Mouse (Mus musculus) layer of hippocampus, postnatal 10 days (tissue): Measurements from ENCODE around the gene Hspa12a. TPM values are rescaled to one million over a fixed set of nuclear protein-coding genes. Genes with fewer than 3 reads are reported as not detected.

Source experiments
- DNase-seq, 2 experiments: peaks; one replicate each; pipeline ENCODE4 v3.0.0; 2021; ENCODE audit warnings: low spot score in 2 of 2
- total RNA-seq, 2 experiments: library from RNA; stranded (reverse); gene quantifications; 2 replicates each; pipeline ENCODE4 v1.2.3; 2021

Hspa12a gene
- total RNA-seq, 2 experiments from 2014 or later: 232 to 243 TPM

DNA sequence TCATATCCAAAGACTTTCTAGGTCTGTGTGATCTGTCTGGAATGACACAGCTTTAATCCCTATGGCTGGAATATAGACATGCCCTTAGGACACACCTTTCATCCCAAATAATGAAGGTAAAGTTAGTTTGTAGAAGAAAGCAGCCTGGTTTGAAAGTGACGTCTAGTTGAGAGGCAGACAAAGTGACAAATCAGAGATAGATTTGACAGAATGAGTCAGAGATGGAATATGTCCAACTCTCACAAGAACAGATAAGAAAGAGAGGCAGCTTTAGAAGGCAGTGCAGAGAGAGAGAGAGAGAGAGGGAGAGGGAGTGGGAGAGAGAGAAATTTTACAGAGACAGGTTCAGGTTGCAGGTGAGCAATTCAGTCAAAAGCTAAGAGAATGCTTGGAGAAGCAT lies 119.1 kb downstream of the Hspa12a start:
- DNase-seq: no peak

DNA sequence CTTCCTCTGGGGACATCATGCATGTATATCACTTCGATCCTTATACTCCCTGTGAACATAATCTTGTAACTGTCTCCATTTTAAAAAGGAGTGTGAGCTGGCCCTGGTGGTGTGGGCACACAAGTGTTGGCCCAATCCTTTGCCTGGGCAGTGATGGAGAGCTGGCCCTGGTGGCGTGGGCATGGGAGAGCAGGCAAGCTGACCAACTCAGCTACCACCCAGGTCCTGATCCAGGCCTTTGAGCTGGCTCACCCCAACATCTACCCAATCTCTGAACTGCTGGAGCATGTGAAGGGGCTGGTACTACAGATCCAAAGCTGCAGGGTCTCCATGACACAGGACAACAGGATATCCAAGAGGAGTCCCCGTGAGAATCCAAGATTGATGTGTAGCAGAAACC lies 120.2 kb downstream of the Hspa12a start:
- DNase-seq: no peak

DNA sequence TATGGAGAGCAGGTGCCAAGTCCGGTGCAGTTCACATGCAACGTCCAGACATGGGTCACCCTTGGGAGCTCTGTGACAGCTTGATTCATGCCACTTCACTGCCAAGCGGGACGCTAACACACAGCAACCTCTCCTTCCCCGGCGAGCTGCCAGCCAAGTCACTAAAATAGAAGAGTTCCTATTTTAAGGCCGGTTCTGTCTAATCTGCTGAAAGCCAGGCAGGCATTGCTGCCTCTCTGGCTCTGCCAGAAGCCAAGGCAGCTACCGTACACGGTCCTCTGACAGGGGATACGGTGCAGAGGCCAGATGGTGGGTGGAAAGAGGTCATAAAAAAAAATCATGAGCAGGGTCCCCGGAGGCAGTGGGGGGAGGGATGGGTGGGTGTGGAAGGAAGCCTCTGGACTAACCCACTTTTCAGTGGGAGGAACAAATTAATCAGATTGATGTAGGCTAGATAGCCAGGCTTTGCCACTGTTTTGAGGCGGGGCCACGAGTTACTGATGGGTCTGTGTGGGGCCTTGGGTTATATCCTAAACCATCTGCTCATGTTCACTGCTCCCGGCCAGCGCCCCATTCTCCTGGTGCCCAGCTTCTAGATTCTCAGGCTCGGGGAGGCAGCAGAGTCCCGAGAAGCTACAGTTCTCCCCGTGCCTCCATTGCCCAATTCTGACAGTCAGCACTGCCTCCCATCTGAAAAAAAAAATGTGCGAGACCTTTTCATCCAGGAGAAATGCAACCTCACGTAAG lies 120.8 kb downstream of the Hspa12a start:
- DNase-seq: peak in 1 of 2 experiments; percentile 56

DNA sequence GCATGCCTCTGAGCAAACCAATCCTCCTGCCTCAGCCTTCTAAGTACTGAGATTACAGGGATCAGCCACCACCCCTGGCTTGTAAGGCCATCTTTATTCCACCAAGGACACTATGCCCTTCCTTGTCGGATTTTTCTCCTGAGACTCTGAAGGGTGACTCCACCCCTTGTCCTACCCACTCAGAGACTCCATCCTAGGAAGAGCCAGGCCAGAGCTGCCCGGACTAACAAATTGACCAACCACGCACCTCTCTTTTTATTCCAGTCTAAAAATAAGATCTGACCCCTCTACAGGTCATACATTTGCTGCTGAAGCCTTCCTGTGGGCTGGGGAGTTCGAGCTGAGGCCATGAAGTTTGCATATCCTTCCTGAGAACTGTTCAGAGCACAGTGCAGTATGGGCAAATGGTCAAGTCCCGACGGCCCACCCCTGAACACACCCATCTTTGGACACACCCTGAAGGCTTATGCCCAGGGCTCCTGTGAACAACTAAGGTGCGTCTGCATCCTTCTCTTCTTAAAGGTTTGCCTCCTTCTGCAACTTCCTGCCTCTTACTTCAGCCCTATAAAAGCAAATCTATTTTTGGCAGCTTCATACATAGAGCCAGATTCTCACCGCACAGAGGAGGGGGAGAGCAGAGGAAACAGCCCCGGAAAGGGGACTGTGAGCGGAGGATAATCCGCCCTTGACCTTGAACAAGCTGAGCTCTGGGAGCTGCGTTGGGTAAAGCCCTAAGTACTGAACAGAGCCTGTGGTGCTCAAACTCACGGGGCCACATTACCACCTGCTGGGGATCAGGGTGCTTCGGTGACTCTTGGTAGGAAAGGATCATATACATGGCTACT lies 124.7 kb downstream of the Hspa12a start:
- no peak for DNase-seq

DNA sequence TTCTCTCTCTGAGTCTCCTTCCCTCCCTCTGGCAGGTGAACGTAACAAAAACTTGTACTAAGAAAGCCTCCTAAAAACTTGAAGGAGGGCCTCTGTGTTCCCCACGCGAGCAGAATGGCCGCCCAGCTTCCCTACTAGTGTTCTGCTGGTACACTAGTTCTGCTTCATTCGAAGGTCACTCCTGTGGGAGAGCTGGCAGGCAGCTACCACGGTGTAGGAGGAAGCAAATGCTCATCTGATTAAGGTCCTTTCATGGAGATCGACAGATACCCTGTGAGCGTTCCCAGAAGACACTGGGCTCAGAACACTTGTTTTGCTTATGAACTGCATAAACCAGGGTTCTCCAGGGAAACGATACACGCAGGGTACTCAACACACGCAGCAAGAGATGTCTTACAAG lies 126.1 kb downstream of the Hspa12a start:
- DNase-seq: no peak

DNA sequence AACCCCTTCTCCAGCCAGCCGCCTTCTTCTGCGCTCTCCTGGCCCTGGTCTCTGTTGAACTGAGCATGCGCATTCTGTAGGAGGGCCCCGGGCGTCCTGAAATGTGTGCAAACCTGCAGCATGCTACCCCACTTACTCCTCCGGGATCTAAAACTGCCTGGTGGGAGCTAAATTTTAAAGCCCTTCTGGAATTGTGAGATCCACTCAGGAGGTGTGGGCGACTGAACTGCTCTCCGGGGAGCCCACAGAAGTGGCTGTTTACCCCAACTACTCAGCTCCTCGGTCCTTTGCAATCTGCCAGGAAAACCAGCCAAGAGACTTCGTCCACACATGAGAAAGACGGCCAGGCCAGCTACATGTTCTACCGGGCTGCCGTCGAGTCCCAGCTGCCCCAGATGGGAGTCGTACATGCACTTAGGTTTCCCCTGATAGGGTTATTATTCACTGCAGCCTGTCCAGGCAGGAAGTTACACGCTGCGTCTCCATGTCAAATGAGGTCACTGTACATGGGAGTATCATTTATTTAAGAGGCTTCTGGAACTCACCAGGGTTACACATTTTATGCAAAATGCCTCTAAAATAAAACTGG lies 126.9 kb downstream of the Hspa12a start:
- no peak for DNase-seq

DNA sequence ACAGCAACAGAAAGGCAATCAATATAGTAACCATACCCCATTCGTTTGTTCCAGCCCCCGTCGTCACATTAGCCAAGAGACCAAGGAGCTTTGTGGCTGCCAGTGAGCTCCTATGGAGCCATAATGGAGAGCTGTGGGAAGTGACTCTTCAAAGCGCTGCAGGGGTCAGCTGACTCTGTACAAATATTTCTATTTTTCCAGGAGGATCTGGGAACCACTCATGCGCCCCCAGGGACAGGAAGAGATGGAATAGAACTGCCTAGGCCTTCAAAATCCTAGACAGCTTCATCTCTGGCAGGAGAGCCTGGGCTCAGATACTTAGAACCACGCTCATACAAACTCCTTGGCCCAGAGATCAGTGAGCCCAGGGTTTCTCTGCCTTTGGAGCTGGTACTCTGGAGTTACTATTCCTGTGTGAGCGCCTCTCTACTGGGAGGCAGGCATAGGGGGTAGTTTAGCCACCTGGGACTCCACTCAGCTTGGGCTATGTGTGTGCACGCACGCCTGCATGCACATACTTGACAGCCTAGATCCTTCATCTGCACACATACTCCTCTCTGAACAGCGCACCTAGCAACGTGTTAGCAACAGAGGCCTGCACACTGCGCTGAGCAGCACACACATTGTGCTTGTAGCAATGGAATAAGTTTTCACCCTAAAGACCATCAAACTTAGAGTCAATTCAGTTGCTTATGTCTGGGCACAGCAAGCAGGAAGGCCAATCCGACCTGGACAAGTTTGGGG lies 128.1 kb downstream of the Hspa12a start:
- no peak for DNase-seq

DNA sequence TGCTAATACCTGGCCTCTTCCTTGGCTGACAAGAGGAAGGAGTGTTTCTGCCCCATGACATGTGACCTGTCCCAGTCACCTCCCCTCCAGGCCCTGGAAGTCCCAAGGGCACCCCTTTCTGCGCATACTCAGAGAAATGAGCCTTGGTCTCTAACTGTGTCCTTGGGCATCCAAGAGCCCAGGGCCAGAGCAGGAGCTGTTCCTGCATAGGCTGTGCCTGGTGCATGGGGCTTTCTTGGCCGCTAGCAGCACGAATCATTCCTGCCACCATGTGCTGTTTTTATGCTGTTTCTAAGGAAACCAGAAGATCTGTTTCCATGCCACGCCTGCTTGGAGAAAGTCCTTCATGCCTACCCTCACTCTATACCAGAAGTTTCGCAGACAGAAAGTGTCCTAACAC lies 132.9 kb downstream of the Hspa12a start:
- DNase-seq: no peak

DNA sequence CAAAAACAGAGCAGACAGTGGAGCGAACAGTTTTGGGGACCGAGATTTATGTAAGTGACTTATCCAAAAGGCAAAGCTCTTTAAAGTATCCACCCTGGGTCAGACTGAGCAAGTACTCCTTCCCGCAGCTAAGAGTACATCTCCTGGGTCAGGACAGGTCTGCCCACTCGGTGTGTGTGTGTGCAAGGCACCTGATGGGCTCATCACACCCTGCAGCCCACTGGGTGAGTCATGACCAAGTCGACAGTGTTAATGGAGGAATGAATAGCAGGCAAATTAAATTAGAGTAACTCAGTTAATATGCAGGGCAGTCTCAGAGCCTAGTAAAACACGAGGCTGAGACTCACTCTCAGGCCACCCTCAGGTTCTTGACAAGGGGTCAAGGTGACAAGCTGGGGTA lies 134.6 kb downstream of the Hspa12a start:
- no peak for DNase-seq

DNA sequence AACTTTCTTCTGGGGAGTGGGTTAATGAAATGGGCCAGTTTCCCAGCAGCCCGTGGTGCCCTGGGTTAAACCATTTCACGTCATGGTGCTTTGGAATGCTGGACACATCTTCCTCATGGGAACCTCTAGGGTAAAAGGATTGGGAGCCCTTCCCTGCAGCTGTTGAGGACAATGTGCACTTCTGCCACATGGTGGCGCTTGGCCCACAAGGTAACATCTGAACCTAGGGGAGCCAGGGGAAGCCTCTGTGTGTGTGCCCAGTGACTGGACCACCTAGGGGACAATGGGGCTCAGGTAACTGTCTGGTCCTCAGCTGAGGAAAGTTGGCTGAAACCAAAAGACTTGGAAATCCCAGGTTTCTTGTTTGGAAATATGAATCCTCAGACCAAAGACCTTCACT lies 137.1 kb downstream of the Hspa12a start:
- DNase-seq: peak; percentile 75 to 78

DNA sequence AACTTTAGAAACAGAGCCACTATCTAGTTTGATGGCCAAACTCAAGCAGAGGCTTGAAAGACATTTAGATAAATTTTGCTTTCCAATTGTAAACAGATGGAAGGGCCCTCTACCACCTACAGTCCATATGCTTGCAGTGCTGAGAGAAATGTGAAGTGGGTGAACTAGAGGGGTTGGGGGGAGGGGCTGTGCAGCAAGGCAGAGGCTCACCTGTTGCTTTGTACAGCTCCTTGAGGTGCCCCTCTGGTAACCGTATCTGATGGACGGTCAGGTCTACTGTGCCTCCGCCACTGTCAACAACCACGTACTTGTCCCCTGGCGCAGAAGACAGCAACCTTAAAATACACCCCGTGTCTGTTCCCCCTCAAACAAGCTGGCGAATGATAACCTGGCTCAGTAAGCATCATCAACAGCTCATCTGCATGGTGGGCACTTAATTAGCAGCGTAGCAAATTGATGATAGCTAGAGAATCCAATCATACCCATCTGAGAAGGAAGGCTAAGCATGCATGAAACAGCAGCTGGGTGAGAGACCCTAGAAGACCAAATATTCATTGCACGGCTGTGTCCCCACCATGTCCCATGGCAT lies 138.2 kb downstream of the Hspa12a start:
- no peak for DNase-seq

DNA sequence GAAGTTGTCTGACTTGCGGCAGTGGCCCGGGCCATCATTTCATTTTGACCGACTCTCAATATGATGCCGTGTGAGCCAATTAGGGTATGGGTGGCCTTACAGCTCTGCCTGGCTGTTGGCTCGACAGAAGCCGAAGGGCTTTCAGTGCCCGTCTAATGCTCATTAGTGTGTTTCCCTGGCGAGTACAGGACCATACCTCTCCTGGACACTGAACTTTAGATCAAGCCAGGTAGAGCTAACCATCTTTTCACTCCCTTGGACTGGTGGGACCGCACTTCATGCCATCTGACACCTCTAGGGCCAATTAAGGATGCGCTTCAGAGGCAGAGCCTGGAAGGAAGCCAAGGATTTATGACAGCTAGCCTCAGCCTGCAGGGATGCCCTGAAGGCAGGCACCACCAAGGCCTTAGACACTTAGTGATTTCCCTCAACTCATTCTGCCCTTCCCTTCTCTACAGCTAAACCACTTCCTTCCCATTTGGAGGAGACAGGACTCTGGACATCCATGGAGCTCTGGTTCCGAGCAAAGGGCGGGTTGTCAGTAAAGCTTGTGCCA lies 148.3 kb downstream of the Hspa12a start:
- DNase-seq: peak in 1 of 2 experiments; percentile 17

DNA sequence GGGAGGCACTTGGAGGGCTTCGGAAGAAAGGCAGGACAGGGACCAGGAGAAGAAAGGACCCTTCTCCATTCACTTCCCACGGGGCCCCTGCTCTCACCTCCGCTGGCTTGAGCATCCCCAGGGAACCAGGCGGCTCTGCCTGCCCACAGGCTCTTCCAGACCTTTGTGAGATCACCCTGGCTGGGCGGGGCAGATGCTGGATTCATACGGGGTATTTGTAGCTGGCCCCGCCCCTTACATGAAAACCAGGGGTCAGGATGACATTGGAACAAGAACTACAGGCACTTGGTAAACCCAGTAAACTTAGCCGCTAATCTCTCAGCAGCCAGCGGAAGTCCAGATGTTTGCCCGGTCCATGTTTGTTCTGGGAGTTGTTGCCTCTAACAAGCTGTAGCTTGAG lies 149.2 kb downstream of the Hspa12a start, which contains the start of gene 1700019N19Rik:
1700019N19Rik (minus strand) TSS at position 178 of the 400 bp plus-strand sequence.
- no peak for DNase-seq

DNA sequence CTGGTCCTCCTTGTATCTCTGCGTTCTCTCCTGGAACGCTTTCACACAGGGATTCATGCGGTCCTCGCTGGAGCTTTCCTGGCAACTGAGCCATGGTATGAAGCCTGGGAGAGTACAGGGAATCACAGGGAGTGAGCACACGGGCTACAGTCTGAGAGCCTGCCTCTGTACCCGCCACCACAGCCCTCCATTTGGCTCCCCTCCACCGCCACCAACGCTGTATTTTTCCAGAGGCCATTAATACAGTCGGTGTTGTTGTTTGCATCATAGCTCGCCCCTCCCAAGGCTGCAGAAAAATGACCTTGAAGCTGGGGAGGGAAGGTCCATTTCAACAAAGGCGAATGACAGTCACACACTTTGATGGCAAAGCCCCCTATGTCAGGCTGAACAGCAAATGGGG lies 154.3 kb downstream of the Hspa12a start:
- DNase-seq: no peak

DNA sequence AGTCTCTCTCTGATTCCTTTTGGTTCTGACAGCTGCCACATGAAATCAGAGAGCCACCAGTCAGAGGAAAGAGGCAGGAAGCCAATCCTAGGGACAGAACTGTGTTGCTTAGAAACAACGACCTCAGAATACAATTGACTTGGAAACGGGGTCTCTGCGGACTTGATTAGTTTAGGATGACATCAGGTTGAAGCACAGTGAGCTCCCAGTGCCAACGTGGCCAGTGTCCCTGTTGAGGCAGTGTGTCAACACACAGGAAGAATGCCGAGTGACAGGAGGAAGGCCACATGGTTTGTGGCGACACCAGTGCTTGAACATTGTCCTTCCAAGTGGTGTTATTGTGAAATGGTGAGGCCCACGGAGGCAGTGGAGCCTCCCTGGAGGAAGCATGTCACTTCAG lies 159.5 kb downstream of the Hspa12a start:
- peak; percentile 56 to 67 for DNase-seq

DNA sequence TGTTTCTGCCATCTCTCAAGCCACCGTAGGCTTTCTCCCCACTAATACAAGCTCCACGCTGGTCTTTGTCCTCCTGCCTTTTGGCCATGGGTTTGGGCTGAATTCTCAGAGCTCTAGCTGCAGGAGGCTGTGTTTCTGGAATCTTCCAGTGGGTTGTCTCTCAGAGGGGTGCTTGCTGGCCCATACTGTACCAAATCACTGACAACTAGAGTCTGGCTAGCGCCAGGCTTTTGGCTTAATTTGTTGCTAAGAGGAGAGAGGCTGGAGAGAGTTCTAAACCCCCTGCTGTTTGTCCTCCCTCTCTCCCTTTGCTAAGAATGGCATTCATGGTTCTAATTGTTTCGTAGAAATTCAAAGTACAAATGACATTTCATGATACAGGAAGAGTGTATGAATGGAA lies 161.9 kb downstream of the Hspa12a start:
- DNase-seq: no peak

DNA sequence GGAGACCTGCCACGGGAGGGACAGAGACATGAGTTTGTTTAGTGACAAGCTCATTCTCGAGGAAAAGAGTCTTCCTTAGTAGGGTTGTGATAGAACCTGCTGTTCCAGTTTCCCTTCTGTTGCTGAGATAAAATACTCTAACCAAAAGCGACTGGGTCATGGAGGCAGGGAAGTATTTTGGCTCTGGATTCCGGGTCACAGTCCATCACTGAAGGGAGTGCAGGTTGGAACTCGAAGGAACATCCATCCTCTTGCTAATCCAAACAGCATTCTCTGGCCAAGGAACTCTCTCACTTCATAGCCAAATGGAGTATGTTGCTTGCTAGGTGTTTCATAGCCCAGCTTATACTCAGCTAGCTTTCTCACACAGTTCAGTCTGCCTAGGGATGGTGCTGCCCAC lies 167.0 kb downstream of the Hspa12a start:
- DNase-seq: no peak

DNA sequence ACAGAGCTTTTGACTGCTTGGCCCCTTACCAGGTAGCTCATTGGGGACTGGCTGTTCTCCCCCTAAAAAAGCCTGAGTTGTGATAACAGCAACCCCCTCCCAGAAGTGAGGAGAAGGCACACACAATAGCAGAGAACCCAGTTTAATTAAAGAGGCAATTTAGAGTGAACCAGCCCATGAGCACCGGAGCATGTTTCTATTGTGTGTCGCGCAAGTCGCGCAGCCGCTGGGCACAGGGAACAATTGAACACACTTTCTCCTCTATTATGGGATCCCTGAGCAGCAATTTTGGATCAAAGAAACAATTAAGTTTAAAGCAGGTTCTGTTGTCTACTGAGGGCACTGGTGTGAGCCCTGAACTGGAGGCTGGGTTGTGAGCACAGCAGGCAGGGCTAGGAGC lies 176.1 kb downstream of the Hspa12a start:
- no peak for DNase-seq

DNA sequence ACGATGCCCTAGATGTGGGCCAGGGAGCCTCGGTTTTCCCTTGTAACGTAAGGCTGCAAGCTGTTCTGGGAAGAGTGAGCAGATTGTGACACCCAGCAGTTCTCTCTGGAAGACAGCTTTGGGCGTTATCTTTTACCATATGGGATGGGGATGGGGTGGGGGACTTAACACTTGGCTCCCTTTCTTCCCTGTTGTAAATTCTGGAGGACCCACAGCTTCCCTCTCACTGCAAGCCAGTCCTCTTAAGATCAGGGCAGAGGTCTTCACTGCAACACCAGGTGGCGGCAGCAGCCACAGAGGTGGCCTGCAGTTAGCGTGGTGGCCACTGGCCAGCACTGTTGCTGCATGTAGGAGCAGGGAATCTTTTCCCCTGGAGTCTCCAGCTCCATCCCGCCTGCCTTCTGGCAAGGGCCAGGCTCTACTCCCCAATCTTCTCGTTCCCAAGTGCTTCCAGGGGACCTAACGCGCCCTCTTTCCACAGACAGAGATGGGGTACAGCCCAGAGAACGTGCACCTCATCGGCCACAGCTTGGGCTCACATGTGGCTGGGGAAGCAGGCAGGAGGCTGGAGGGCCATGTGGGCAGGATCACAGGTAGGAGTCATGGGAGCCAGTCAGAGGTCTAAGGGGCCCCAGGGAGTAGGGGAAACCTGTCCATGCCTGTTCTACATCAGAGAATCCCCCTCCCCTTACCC lies 180.5 kb downstream of the Hspa12a start:
- DNase-seq: peak; percentile 76 to 79

DNA sequence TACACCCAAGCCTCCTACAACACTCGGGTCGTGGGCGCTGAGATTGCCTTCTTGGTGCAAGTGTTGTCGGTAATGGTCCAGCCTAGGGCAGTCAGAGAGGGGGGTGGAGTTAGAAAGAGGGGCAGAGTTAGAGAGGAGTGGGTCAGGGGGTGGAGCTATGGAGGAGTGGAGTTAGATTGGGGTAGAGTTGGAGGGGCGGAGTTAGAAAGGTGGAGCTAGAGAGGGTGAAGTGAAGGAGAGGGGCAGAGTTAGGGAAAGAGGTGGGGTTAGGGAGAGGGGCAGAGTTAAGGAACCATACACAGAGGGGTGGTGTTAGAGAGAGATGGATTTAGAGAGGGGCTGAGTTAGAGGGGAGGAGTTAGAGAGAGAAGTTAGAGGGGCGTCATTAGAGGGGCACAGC lies 181.1 kb downstream of the Hspa12a start:
- DNase-seq: no peak
